Comparison of ENCODE assay signal across 24 mouse cellular contexts in the genomic region with DNA sequence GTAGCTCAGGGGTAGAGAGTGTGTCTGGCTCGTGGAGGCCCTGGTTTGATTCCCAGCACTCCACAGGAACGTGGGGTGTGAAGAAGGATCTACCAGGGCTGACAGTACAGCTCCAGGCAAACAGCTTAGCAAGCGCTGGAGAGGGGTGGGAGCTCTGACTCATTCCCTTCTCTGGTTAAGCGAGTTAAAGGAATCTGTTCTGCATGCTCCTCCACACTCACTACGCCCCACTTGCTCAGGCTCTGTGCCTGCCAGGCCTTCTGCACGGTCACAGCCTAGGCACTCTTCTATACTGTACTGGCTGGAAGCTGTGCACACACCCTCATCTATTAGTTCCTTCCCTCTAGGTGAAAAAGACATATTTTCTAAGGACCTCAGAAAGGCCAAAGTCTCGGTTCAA. TPM values are rescaled to one million over a fixed set of nuclear protein-coding genes. Genes with fewer than 3 reads are reported as not detected.
DNase-seq lines count a peak whose midpoint lies in the region; ATAC-seq lines count a peak whose summit lies in the region.
"Had no signal": no experiment of that assay in that cellular context is flagged by ENCODE, and none has a peak within 500 bp of the region (broad histone marks: within the 10 kb centered on the region; RNA-seq: fewer than 3 reads in every experiment).

No protein-coding gene starts in this region.

- no peaks in the 10 kb centered on the region for H3K27me3 ChIP-seq in forebrain, embryonic 12.5 days
- H3K27me3 ChIP-seq: CH12.LX; embryonic facial prominence, embryonic 12.5 days; Patski had no signal

- H3K9ac ChIP-seq in forebrain, embryonic 12.5 days, result no peak overlapping the region
- H3K9ac ChIP-seq: embryonic facial prominence, embryonic 12.5 days; forebrain, postnatal 0 days had no signal

- no peaks in the 10 kb centered on the region for H3K4me1 ChIP-seq in forebrain, embryonic 12.5 days
- H3K4me1 ChIP-seq: embryonic facial prominence, embryonic 12.5 days had no signal

- intact Hi-C loops in heart, postnatal 10 days (cut with DNase I), result no loop called here

- H3K36me3 ChIP-seq in forebrain, embryonic 12.5 days (replicated peaks), result peaks cover 72% of the 10 kb centered on the region

- peak; percentile 68 for DNase-seq in heart, adult 11 months
- no peak for DNase-seq in heart, postnatal 10 days
- DNase-seq in 3134 (ENCODE audit: extremely low read depth, insufficient read length, low spot score), result peak; percentile 43
- DNase-seq in 3T3-L1 (ENCODE audit: low read depth, low spot score), result peak; percentile 70
- peak; percentile 75 for DNase-seq in brain, adult 2 months (ENCODE audit: low read depth, low spot score)
- DNase-seq in adrenal gland, adult 8-10 months, result no peak
- DNase-seq in layer of hippocampus, adult 9-10 months (ENCODE audit: low spot score), result no peak
- DNase-seq: adrenal gland, postnatal 10 days; adrenal gland, postnatal 25 days; cerebellum, adult 11-12 months; cerebellum, adult 2 months; cerebellum, adult 9-10 months; cerebellum, postnatal 10 days; cerebellum, postnatal 25 days; forebrain, postnatal 0 days had no signal

- H3K4me2 ChIP-seq in forebrain, embryonic 12.5 days, result no peak overlapping the region
- H3K4me2 ChIP-seq: embryonic facial prominence, embryonic 12.5 days had no signal

- WGBS in forebrain, embryonic 12.5 days, result 89% methylated on average over 7 of the region's 7 CpGs

- no peak overlapping the region for H3K27ac ChIP-seq in forebrain, embryonic 12.5 days
- H3K27ac ChIP-seq: embryonic facial prominence, embryonic 10.5 days; embryonic facial prominence, embryonic 12.5 days had no signal

- no peaks in the 10 kb centered on the region for H3K9me3 ChIP-seq in forebrain, embryonic 12.5 days
- H3K9me3 ChIP-seq: embryonic facial prominence, embryonic 10.5 days; embryonic facial prominence, embryonic 12.5 days; G1E had no signal

- H3K4me3 ChIP-seq in forebrain, embryonic 12.5 days (replicated peaks), result no peak overlapping the region
- H3K4me3 ChIP-seq: embryonic facial prominence, embryonic 10.5 days; embryonic facial prominence, embryonic 12.5 days had no signal

- ATAC-seq in forebrain, embryonic 12.5 days (ENCODE audit: low FRiP score), result no peak
- ATAC-seq: activated CD4-positive, CD25-positive, alpha-beta regulatory T cell, adult 4 months; CD4-positive, CD25-positive, alpha-beta regulatory T cell, adult 4 months; forebrain, embryonic 14.5 days; forebrain, postnatal 0 days; Patski had no signal

RNA-seq across cellular contexts. Expression of a gene that starts 18.5 kb away (rescaled TPM):
- total RNA-seq in heart, postnatal 10 days (2021), result 10 to 100 TPM; 10.1 to 11.5 TPM
- total RNA-seq in adrenal gland, adult 8-10 months (2022), result 10 to 100 TPM; 21.9 to 27.6 (median 26.0) TPM
- polyA plus RNA-seq in forebrain, embryonic 12.5 days (2016; fragmentation: Nextera tagmentation; extraction: Ambion mirVana), result 10.3 and 11.1 TPM in 2 replicates

RNA-seq across cellular contexts. Expression of a gene that starts 30.5 kb away (rescaled TPM):
- total RNA-seq in heart, postnatal 10 days (2021), result 10 to 100 TPM; 28.6 to 34.3 TPM
- 10 to 100 TPM; 11.9 to 22.2 (median 15.9) TPM for total RNA-seq in adrenal gland, adult 8-10 months (2022)
- polyA plus RNA-seq in forebrain, embryonic 12.5 days (2016; fragmentation: Nextera tagmentation; extraction: Ambion mirVana), result 3.2 and 3.7 TPM in 2 replicates

Comparison
In these comparisons a context has a peak if more than half of its experiments do, and no peak if none do; other contexts are left out.
1. DNase-seq: peak in heart, adult 11 months (single experiment), 3134 (single experiment), 3T3-L1 (single experiment) and brain, adult 2 months (single experiment); none in heart, postnatal 10 days (0 of 2), adrenal gland, adult 8-10 months (single experiment) and layer of hippocampus, adult 9-10 months (single experiment).